Mouse (Mus musculus) left cerebral cortex, adult 2 months (tissue): ENCODE results near the gene Arel1. TPM values are rescaled to one million over a fixed set of nuclear protein-coding genes. Genes with fewer than 3 reads are reported as not detected.

Experiments used
- DNase-seq, 2 experiments: peaks; one replicate each; pipeline ENCODE4 v3.0.0; 2021 to 2022; ENCODE audit warnings: low spot score in 2 of 2, mixed read lengths in 1 of 2; ENCODE audit errors: extremely low spot score in 1 of 2
- H3K27ac ChIP-seq: fragments of 200-600 bp; 2 replicates; pipeline ENCODE4 v1.8.1; 2022
- H3K4me3 ChIP-seq: fragments of 200-600 bp; 2 replicates; pipeline ENCODE4 v1.8.1; 2022
- CTCF ChIP-seq: fragments of 200-600 bp; IDR thresholded peaks from 2 replicates; pipeline ENCODE4 v1.8.1; 2022; ENCODE audit warnings: antibody characterized with exemption, mild to moderate bottlenecking, moderate library complexity
- intact Hi-C: fragments of 180-260 bp; cut with DNase I; formaldehyde crosslinking; loops from one replicate; pipeline ENCODE4 v1.15.1; 2025
- long read RNA-seq, 2 experiments: library from polyadenylated mRNA; stranded (forward); transcript quantifications; one replicate each; pipeline ENCODE4 v2.0.0; 2021; ENCODE audit warnings: borderline mapping rate in 2 of 2
- total RNA-seq, 2 experiments: library from RNA; stranded (reverse); gene quantifications; 2 replicates each; pipeline ENCODE4 v1.2.3; 2021

Arel1 gene
- 10 to 100 TPM; 95.6 to 97.8 TPM for total RNA-seq
- long read RNA-seq, experiment 1, full-length matches to known transcripts: 34 of 89 reads
- long read RNA-seq, experiment 1, partial matches to known transcripts: 18 of 89 reads
- long read RNA-seq, experiment 1, other reads (novel, unspliced or antisense): 37 of 89 reads
- long read RNA-seq, experiment 2, full-length matches to known transcripts: 18 of 57 reads
- long read RNA-seq, experiment 2, partial matches to known transcripts: 5 of 57 reads
- long read RNA-seq, experiment 2, other reads (novel, unspliced or antisense): 34 of 57 reads

- peak; percentile 91 for DNase-seq
- peak within 1 kb of the TSS; percentile 89 for H3K4me3 ChIP-seq
- intact Hi-C loops: loop anchor here (1.0 to 5.0 kb wide), 2 partner anchors 26 to 98 kb away; partner anchors contain the start of gene Ylpm1
- no peak for TF ChIP-seq CTCF
- peak within 1 kb of the TSS; percentile 37 for H3K27ac ChIP-seq
Observed at GRCm38 (mm10) chr12:84970428-84971096, at the start of gene Arel1, which contains the start of gene Fcf1. Arel1 (minus strand) TSS chr12:84970900. Fcf1 (plus strand) TSS chr12:84970897.

GRCm38 (mm10) chr12:85012185-85012584 lies 41.5 kb upstream of the Arel1 start:
- DNase-seq: no peak
- intact Hi-C loops: no loop called here

DNA sequence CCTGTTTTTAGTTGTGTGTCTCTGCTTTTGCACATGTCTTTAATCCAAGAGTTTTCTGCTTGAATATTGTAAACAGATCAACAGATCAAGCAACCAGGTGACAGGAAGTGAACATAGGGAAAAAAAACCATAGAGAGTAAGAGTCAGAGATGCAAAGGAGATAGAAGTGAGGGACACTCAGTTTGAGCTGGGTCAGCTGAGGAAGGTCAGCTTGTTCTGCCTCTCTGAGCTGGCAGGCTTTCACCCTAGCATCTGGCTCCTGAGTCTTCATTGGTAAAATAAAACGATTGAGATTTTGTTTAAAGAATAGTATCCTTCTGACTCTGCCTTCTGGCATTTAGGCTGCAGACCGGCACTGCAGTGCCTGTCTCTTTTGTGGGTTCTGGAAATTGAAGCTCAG lies 39.8 kb upstream of the Arel1 start:
- H3K4me3 ChIP-seq: no peak overlapping the region
- no peak for TF ChIP-seq CTCF
- intact Hi-C loops: no loop called here
- no peak for DNase-seq
- no peak overlapping the region for H3K27ac ChIP-seq

More at GRCm38 (mm10) chr12:85012185-85012584, 41.5 kb upstream of the Arel1 start:
- Histone ChIP-seq H3K4me3 (no peak overlapping the region), H3K27ac (no peak overlapping the region)
- no peak for TF ChIP-seq CTCF

DNA sequence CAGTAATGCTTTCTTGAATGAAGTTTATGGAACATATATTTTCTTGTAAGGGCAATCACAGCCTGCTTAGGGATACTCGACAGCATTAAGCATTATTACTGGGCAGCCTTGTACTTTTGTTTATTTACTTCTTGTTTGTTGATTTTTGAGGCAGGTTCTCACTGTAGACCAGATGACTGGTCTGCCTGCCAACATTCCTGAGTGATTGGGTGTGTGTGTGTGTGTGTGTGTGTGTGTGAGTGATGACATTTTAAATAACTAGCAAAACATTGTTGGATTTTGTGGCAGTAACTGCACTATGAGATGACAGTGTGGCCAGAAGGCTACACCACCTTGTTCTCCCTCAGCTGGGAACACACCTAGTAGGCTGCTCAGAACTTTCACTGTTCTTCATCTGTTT lies 39.1 kb upstream of the Arel1 start:
- no peak for DNase-seq
- Histone ChIP-seq H3K27ac (no peak overlapping the region), H3K4me3 (no peak overlapping the region)
- no peak for TF ChIP-seq CTCF
- intact Hi-C loops: no loop called here

DNA sequence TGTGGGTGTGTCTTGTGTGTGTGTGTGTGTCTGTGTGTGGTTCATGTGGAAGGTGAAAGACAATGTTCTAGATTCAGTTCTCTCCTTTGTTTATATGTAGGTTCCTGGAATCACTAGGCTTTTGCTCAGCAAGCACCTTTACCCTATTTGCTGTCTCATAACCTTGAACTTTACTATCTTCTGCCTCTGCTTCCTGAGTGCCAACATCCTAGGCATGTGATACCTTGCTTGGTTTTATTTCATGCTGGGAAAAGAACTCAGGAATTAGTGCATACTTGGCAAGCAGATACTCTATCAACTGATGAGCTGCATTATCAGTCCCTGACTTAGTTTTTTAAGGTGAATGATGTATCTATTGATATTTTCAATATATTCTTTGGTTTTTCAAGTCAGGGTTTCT lies 36.3 kb upstream of the Arel1 start:
- Histone ChIP-seq H3K4me3 (no peak overlapping the region), H3K27ac (no peak overlapping the region)
- intact Hi-C loops: no loop called here
- DNase-seq: no peak
- TF ChIP-seq CTCF: no peak

DNA sequence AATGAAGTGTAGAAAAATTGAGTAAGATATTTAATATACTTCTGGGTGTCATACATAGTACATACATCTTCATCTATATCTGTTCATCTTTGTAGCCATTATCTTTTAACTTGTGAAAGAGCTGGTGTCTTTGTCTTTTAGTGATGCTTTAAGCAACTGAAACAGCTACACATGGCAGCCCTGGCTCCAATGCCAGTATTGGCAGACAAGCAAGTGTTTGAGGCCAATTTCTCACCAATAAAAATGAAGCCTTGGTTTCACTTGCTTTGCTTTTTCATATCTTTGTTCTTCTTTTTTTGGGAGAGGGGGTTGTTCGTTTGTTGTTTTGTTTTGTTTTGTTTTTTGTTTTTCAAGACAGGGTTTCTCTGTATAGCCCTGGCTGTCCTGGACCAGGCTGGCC lies 35.5 kb upstream of the Arel1 start:
- no peak overlapping the region for H3K4me3 ChIP-seq
- DNase-seq: no peak
- H3K27ac ChIP-seq: no peak overlapping the region
- intact Hi-C loops: no loop called here
- no peak for TF ChIP-seq CTCF

DNA sequence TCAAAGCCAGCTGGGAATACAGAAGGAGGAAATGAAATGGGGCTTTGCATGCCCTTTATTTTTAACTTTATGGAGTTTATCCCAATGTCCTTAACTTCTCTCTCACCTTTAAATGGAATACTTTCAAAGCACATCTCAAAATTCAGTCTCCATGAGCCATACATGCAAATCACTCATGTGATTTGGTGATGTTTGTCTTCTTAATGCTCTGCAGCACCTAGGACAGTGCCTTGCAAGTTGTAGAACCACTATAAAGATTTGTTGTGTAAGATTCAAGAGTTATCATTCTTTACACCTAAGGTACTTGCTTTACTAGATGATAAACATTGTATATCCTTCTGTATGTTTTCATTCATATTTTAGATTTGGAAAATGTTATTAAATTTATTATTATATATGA lies 28.4 kb upstream of the Arel1 start:
- no peak overlapping the region for H3K27ac ChIP-seq
- intact Hi-C loops: no loop called here
- no peak for DNase-seq

DNA sequence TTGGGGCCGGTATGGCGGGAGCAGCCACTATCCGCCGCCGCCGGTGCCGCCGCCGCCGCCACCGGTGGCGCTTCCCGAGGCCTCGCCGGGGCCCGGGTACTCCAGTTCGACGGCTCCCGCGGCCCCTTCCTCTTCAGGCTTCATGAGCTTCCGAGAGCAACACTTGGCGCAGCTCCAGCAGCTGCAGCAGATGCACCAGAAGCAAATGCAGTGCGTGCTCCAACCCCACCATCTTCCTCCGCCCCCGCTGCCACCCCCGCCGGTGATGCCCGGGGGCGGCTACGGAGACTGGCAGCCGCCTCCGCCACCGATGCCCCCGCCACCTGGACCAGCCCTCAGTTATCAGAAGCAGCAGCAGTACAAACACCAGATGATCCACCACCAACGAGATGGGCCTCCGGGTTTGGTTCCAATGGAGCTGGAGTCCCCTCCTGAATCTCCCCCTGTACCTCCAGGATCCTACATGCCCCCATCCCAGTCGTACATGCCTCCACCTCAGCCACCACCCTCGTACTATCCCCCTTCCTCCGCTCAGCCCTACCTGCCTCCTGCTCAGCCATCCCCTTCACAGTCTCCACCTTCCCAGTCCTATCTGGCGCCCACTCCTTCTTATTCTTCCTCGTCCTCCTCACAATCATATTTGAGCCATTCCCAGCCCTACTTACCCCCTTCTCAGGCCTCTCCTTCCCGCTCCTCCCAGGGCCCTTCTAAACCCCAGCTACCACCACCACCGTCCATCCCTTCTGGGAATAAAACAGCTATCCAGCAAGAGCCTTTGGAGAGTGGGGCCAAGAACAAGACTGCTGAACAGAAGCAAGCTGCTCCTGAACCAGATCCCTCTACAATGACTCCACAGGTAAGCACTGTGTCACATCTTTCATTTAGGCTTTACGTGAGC lies 26.1 kb upstream of the Arel1 start:
- peak; percentile 56 to 62 for DNase-seq
- intact Hi-C loops: loop anchor here (1.0 kb wide), 2 partner anchors 26 to 379 kb away; partner anchors contain the start of genes Abcd4, Arel1 and Fcf1

More for the DNA sequence above, 28.4 kb upstream of the Arel1 start:
- H3K4me3 ChIP-seq: peak overlapping the region; percentile 100; the same call in 1 of the 2 replicates
- TF ChIP-seq CTCF: no peak

DNA sequence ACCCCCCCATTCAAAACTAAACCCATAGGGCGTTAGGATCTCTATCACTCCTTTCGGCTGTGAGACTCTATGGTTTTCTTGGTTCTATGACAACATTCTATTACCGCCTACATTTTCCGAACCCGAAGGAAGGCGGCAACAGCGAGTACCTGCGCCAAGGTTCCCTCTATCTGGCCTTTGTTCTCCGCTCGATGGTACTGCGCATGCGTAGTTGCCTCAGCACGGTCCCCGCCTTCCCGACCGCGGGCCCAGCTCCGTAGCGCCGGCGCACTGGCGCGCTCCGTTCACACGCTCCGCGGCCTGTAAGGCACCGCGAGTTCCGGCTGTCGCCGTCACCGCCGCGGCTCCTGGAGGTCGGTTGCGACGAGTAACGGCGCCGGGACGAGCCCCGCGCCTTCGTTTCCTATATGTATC lies 25.4 kb upstream of the Arel1 start, which contains the start of gene Ylpm1:
Gene Ylpm1, plus strand, starts transcription at position 239 of the 414 bp plus-strand sequence.
- peak; percentile 97 to 98 for DNase-seq
- Histone ChIP-seq H3K4me3 (peak within 1 kb of the TSS; percentile 100), H3K27ac (peak within 1 kb of the TSS; percentile 87)
- TF ChIP-seq CTCF: peak; percentile 56
- intact Hi-C loops: loop anchor here (1.0 kb wide), 2 partner anchors 26 to 379 kb away; partner anchors contain the start of genes Abcd4, Arel1 and Fcf1

More for the DNA sequence above, 26.1 kb upstream of the Arel1 start:
- TF ChIP-seq CTCF: no peak
- peak overlapping the region; percentile 100 for H3K4me3 ChIP-seq
- H3K27ac ChIP-seq: peak overlapping the region; percentile 87

- no peak for TF ChIP-seq CTCF
- H3K4me3 ChIP-seq: peak overlapping the region; percentile 100
- no peak for DNase-seq
- intact Hi-C loops: no loop called here
- H3K27ac ChIP-seq: peak overlapping the region; percentile 47; the same call in 1 of the 2 replicates
Observed at GRCm38 (mm10) chr12:84995112-84995761, 24.5 kb upstream of the Arel1 start.

- no peak for TF ChIP-seq CTCF
- no peak for DNase-seq
- Histone ChIP-seq H3K27ac (no peak overlapping the region), H3K4me3 (no peak overlapping the region)
- intact Hi-C loops: no loop called here
Observed at GRCm38 (mm10) chr12:84989456-84989855, 18.8 kb upstream of the Arel1 start.
